Mouse (Mus musculus): ENCODE results near the gene Tmem39a.

Gene Tmem39a

GRCm38 (mm10) chr16:38637085-38637484, 78.6 kb downstream of the Tmem39a start:
- no peak for DNase-seq

All from right cerebral cortex, adult 18-20 months (tissue).